Mouse (Mus musculus): ENCODE measurements at regions not wholly inside any gene's neighbourhood (a gene's known extent, or its start where the extent isn't known, plus 50 kb on each side); places are given as distances from the start of the nearest gene placed in this dataset.
"Not testable (repeated sequence)": the region's sequence is repeated elsewhere in the genome, so short reads cannot be mapped to it uniquely, and the experiment has no call there.

DNA sequence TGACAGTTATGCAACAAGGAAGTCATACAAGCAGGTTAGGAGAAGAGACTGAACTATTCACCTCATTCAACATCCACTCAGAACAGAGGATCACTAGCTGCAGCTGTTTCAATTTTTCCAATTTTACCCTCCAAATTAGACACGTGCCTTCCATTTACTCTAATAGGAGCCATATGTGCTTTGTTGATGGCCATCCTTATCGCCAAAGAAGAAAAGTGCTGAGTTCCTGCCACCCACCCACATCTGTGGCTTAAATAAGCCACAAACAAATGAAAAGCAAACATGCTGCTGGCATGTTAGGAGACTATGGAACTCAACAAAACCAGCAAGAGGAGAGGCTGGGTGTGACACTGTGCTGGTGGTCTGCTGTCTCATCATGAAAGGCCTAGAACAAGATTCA, 1786.1 kb downstream of the 9330182O14Rik start:
- no peak for DNase-seq (ENCODE audit: low spot score in 2 of 2)

DNA sequence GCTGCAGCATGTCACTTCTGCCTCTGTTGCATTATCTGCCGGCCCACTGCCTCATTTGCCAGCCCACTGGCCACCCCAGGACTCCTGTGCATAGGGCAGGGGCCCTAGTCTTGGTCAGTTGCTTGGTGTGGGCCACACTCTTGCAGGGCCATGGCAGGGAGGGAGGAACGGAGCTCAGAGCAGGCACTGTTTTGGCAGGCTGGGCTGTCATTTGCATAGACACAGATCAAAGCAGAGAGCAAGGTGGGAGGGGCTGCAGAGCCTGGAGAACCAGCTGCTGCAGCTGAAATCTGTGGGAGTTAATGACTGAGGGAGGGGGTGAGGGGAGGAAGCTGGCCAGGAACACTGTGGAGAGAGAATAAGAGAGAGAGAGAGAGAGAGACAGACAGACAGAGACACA, 1802.5 kb downstream of the 9330182O14Rik start:
- DNase-seq (ENCODE audit: low spot score in 2 of 2) = no peak

DNA sequence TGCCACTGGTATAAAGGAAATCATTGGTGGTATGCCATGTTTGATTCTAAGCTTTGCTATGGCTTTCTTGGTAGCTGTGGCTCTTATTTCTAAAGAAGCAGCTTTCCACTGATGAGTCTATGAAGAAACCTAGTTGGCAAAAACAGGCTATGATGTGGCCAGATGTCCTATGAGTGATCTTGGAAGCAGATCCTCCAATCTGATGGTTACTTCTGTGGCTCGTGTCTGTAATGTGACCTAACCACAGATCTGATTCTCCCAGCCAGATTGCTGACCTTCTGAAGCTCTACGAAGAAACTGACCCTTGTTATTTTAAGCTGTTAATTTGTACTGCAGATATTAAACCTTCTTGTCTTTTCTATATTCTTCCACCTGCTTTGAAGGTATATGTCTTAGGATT, 1811.1 kb downstream of the 9330182O14Rik start:
- DNase-seq (ENCODE audit: low spot score in 2 of 2) = no peak

DNA sequence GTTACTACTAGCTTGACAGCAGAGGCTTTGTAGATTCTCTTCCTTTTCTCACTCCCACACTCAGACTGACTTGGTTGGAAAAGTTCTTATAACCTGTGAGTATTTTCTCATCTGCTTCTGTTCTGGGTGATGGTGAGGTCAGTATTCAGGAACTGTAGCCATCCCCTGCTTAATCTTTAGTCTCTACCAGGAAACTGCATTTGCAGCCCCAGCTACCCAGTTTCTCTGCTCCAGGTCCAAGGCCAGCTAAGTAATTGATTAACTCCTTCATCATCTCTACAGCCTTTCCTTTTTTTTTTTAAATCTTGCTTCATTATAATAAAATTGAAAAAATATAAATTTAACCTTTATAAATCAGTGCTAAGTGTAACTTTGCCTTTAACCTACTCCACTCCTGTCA, 1813.7 kb downstream of the 9330182O14Rik start:
- DNase-seq (ENCODE audit: low spot score in 2 of 2) = no peak

DNA sequence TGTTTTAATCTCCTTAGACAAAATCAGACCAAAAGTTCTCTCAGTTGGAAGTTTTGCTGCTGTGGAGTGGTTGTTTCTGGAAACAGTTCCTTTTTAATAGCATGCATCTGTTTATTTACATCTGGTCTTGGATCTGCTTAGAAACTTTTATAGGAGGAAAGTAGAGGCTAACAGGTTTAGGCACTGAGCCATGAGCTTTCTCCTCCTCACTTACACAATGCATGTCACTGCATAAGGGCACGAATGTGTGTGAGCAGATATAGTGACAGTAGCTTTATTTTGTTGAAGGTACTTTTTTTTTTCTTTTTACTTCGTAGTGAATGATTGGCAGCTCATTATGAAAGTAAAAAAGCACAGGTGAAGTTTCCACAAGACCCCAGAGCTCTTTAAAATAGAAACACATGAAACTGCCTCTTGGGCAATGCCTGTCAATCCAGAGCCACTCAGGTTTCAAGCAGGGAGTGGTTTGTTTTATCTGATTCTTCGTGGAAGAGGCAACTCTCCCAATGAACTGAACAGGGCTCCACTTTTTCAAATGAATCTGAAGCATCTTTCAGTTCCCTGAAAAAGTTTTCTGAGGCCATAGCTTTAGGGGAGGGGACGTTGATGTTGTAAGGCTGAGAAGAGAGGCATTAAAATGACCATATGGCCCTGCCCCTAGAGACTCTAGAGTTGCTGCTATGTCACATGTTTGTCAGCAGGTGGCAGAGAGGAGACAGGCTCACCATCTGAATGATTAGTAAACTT, 1814.4 kb downstream of the 9330182O14Rik start:
- DNase-seq (ENCODE audit: low spot score in 2 of 2) = no peak

DNA sequence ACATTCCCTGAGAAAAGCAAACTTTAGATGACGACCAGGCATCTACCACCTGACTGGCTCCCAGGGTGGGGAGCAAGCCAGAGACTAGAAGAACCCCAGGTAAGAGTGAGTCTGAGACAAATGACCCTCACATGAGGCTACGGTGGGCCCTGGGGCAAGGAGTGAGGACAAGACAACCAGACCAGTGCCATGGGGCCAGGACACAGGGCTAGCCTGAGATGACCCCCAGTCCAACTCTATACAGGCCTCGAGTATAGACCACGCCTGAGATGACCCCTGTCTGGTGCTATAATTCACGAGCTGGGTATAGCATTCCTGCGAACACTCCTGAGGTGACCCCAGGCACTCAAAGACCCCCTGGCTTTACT, 1814.9 kb downstream of the 9330182O14Rik start:
- DNase-seq (ENCODE audit: low spot score in 2 of 2) = no peak

DNA sequence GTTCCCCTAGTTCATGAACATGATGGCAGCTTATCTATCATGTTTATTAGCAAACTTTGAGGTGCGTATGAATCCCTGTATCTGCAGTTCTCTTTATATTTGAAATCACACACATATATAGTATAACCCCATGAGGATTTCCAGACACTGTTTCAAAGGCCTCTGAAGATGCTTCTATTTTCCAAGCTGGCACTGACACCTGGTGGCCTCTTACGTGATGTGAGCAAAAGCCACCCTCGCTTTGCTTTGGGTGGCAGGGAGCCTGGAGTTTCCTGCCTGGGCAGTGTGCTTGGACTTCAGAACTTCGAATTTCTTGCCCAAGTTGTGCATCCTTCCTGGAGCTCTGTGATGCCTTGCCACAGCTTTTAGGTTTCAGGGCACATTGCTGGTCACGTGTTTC, 1817.1 kb downstream of the 9330182O14Rik start:
- DNase-seq (ENCODE audit: low spot score in 2 of 2) = peak in 1 of 2 experiments; percentile 11

DNA sequence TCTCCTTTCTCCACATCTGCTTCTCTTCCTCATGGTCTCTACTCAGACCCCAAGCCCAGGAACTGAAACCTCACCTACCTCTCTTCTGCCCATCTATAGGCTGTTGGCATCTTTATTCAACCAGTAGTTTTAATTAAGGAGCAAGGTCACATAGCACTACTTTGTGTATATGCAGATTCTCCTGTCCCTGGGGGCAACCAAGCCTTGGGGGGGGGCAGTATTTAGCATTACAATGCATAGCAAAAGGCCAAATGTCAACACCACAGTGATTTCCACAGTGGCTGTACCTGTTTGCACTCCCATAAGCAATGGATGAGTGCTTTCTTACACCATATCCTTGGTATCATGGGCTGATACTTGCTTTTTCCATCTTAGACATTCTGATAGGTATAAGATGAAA, 1826.4 kb downstream of the 9330182O14Rik start:
- DNase-seq (ENCODE audit: low spot score in 2 of 2) = no peak

DNA sequence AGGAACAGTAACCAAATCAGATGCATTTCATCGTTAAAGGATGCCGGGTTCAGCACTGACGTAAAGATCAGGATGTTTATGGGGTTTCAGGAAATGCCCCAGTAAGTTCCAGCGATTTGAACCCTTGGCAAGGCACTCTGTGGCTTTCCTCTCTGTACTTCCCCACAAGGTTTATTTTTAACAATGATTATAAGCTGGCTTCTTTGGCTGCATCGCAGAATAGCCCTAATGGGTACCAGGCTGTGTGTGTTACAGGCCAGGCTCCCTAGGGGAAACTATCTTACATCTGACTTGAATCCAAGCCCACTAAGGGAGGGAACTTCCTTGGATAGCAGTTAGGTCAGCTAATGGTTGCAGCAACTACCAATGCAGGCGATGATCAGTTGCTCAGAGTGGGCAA, 1836.7 kb downstream of the 9330182O14Rik start:
- peak; percentile 11 to 18 for DNase-seq (ENCODE audit: low spot score in 2 of 2)

DNA sequence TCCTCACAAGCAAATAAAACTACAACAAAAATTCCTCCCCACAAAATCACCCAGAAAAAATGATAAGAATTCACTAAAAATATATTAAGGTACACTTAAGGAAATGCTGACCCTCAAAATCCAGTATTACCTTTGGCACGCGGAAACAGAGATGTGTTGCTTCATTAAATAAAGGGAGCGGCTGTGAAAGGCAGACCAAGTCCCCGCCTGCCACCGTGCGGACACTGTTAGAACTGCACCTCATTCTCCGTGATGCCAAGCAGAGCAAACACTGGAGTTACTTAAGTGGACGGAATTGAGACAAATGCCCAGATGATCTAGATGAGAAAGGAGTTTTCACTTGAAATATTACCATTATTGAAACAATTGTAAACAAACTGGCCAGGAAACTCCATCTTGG, 1839.1 kb downstream of the 9330182O14Rik start:
- DNase-seq (ENCODE audit: low spot score in 2 of 2) = peak; percentile 59 to 82

DNA sequence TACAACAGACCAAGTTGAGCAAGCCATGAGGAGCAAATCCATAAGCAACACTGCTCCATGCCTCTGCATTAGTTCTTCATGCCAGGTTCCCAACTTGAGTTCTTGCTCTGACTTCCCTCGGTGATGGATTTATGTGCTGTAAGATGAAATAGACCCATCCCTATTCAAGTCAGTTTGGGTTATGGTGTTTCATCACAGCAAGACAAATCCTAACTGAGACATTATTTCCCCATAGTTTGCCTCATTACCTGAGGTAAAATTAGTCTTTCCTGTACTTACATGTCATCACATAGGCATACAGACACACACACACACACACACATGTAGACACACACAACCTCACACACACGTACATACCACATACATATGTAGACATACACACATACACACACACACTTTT, 1843.0 kb downstream of the 9330182O14Rik start:
- DNase-seq (ENCODE audit: low spot score in 2 of 2) = no peak

DNA sequence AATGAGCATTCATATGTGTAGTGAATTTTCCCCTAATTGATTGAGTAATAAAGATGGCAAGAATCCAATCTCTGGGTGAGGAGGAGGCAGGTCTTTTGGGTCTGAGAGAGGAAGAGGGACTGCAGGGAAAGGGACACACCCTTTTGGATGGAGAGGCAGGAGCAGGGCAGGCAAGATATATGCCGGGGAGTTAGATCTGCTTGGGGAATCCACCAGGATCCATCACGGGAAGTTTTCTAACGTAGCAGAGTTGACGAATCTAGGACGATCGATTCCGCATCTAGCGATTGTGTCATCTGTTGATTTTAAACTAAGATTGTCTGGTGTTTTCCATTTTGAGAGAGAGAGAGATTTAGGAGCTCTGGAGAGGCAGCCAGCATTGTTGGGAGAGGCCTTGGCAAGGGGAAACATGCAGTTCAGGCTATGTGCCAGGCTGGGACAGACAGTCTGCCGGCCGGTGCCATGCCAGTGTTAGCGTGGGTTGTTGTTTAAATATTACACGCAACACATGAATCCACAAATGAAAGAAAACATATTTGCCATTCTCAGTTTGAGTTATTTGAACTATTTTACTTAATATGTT, 1843.6 kb downstream of the 9330182O14Rik start:
- no peak for DNase-seq (ENCODE audit: low spot score in 2 of 2)

DNA sequence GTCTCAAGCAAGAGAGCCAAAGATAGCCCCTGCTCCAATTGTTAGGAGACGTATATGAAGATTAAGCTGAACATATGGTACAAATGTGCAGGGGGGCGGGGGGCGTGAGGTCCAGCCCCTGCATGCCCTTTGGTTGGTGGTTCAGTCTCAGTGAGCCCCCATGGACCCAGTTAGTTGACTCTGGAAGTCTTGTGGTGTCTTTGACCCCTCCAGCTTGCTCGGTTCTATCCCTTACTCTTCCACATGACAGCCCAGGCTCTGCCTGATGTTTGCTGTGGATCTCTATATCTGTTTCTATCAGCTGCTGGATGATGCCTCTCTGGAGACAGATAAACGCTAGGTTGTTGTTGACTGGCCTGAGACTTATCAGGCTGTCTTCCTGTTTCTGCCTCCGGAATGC, 1849.1 kb downstream of the 9330182O14Rik start:
- DNase-seq (ENCODE audit: low spot score in 2 of 2) = no peak

DNA sequence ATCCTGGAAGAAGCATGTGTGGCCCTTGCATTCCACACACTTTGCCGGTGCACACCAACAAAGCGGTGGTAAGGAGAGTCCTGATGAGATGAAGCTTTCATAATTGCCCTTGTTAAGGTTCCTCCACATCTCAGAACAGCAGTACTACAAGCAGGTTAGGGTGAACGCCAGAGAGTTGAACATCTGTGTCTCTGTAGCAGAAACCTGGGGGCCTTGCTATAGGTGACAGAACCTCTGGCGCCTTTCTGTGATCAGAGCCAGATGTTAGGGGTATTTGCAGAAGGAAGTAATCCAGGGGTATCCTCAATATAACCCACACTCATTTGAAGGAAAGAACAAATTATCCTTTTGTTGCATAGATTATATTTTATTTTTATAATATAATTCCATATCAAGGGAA, 1850.1 kb downstream of the 9330182O14Rik start:
- DNase-seq (ENCODE audit: low spot score in 2 of 2) = no peak

DNA sequence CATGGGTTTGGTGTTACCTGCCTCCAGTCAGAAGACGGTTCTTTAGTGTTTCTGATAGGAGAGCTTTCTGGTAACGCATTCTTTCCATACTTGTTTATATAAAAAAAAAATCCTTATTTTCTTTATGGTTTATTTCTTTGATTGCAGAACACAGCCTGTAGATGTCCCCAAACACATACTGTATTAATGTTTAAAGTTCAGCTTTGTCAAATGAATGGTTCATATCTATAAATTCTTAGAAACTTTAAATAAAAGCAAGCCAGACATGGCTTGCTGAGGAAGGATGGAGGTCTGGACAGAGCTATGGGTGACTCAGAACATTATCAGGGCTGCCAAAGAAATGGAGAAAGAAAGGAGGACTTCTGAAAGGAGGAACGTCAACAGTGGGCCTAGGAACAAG, 1852.1 kb downstream of the 9330182O14Rik start:
- DNase-seq (ENCODE audit: low spot score in 2 of 2) = no peak

DNA sequence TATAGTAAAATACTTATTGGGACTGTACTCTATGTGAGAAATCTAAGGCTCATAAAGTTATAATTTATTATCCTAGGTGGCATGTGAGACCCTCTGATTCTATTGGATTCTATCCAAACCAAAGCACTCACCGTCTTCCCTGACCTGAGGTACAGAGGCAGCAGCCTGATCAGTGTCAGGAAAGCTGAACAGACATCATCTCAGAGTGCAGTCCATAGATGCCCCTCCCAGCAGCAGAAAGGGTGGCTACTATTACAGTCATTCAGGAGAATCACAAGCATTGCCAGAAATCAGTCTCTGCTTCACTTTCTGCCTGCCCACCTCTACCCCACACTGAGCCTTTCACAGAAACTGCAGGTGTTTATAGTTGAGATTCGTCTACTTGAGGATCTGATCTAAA, 1854.9 kb downstream of the 9330182O14Rik start:
- no peak for DNase-seq (ENCODE audit: low spot score in 2 of 2)

DNA sequence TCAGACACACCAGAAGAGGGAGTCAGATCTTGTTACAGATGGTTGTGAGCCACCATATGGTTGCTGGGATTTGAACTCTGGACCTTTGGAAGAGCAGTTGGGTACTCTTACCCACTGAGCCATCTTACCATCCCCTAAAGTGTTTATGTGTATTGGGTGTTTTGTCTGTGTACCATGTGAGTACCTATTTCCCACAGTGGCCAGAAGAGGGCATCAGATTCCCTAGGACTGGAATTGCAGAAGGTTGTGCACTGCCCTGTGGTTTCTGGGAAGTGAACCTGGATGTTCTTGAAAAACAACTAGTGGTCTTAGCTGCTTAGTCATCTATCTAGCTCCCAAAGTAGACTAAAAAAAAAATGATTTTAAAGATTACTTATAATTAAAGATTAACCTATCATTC, 1857.7 kb downstream of the 9330182O14Rik start:
- no peak for DNase-seq (ENCODE audit: low spot score in 2 of 2)

DNA sequence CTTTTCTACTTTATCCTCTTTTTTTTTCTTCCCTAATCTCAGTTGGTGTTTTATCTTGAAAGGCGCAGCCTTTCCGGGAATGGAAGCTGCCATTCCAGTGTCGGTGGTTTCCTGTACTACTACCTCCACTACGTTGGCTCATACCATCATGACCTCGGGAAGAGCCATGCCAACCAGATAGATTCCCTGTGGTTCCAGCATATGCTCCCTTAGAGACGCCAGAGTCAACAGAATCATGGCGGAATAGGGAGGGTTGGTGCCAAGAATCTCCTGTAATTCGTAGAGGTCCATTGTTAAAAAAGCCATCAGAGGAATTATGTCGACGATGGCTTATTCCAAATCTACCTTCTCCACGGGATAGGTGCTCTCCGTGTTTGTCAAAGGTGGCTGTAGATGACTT, 1898.1 kb downstream of the 9330182O14Rik start:
- not testable (repeated sequence) for DNase-seq (ENCODE audit: low spot score in 2 of 2)

DNA sequence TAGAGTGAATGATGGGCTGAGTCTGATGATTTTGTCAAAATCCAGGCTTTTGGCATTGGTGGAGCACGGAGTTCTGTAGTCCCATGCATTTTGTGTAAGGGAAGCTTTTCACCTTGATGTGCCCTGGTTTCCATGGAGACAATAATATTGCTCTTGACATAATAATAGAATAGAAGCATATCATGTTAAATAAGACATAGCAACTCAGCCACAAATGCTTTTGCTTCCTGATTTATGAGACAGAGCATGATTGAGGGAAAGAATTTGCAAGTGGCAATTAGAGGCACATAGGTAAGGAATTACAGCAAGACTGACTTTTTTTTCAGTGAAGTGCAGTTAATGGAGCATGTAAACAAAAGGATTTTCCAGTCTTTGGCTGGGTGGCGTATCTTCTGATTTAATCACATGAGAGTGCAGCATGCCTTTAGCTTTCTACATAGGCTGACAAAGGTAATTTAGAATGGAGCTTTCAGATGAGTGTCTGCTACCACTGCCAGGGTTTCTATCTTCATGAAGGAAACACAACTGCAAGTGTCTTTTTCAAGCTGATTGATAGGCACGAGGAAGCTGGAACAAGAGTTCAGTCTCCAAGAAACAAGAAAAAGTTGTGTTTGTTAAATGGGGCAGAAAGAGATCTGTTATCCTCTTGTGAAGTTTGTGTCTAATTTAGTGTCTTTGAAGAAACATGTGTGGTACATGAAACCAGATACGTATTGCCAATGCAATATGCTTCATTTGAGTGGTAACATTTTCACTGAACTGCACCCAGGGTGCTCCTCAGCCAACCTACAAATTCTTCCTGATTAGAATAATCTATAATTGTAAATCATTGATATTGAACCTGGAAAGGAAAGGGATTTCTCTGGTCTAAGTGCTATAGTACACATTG, 1913.2 kb downstream of the 9330182O14Rik start:
- no peak for DNase-seq (ENCODE audit: low spot score in 2 of 2)

DNA sequence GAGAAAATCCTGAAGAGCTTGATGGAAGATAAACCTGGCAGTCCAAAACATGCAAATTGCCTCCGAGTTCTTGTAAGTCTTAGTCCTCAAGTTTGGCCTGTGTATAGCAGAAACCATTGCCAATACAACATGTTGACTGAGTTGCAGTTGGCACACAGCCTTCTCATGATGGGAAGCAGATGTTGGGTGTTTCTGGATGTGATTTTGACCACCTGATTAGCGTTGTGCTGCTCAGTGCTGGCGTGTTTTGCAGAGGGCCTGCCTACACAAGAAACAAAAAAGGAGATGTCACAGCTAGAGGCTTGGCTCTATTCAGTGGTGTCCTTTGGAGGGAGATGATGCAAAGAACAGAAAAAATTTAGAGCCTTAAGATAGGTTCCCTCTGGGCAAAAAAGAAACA, 1922.6 kb downstream of the 9330182O14Rik start:
- peak; percentile 47 to 53 for DNase-seq (ENCODE audit: low spot score in 2 of 2)

DNA sequence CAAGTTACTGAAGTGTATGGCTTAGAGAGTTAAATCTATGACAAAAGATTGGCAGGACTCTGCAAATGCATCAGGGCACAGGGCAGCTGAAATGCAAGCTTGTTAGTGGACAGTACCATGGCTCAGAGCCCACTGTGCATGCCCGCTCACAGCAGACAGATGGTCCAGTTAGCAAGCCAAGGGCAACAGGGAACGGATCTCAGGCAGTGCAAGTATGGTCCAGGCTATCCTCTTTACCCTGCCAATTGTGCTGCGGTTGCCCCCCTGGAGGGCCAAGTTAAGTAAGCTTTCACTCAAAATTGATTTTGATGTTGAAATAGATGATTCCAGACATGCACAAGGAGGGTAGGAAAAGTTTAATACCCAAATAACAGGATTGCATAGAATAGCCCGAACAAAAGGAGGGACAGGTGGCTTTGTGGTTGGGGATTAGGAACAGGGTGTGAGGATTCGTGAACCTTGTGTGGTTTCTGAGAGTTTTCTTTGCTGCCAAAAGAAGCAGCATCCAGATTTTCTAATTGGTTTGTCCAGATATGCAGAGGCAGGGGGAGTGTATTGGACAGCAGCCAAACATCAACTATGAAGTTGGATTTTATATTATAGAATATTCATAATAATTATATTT, 1934.2 kb downstream of the 9330182O14Rik start:
- no peak for DNase-seq (ENCODE audit: low spot score in 2 of 2)

DNA sequence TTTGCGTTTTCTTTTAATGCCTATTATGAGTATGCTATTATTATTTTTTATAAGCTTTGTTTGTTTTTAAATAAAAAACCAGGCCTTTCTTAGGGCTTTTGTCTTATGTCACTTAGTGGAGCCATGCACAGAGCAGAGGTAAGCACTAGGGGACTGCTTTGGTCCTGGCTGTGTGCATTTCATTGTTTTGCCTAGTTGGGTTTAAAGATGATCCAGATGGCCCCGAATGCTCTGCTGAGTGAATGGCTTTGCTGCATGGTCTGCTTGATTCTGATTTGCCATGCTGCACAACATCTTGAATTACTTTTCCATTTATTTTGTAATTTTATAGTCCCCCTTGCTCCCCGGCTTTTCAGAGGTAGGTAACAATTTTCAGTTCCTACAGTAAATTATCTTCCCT, 1934.9 kb downstream of the 9330182O14Rik start:
- no peak for DNase-seq (ENCODE audit: low spot score in 2 of 2)
